Mouse (Mus musculus) midbrain, embryonic 12.5 days (tissue): Measurements from ENCODE around the gene Camta1. TPM values are rescaled to one million over a fixed set of nuclear protein-coding genes. Genes with fewer than 3 reads are reported as not detected.

Experiments used
- ATAC-seq: fragments of 200-750 bp; cut with Nextera tagmentation; 2 replicates; pipeline ENCODE4 v1.8.0; 2017; ENCODE audit warnings: low read depth, moderate TSS enrichment, moderate library complexity; ENCODE audit not compliant: low FRiP score
- H3K27ac ChIP-seq: fragments of 300-500 bp; sonication (generic); replicated peaks from 2 replicates; pipeline ENCODE4 v1.5.1; 2016; ENCODE audit warnings: mild to moderate bottlenecking
- H3K27me3 ChIP-seq: fragments of 300-500 bp; sonication (generic); 2 replicates; pipeline ENCODE4 v1.6.1; 2016; ENCODE audit warnings: mild to moderate bottlenecking
- H3K36me3 ChIP-seq: fragments of 300-500 bp; sonication (generic); 2 replicates; pipeline ENCODE4 v1.6.1; 2016
- H3K4me1 ChIP-seq: fragments of 300-500 bp; sonication (generic); 2 replicates; pipeline ENCODE4 v1.6.1; 2016
- H3K4me2 ChIP-seq: fragments of 300-500 bp; sonication (generic); replicated peaks from 2 replicates; pipeline ENCODE4 v1.6.1; 2016; ENCODE audit warnings: mild to moderate bottlenecking, moderate library complexity
- H3K4me3 ChIP-seq: fragments of 300-500 bp; sonication (generic); 2 replicates; pipeline ENCODE4 v1.5.1; 2016; ENCODE audit warnings: mild to moderate bottlenecking
- H3K9ac ChIP-seq: fragments of 300-500 bp; sonication (generic); replicated peaks from 2 replicates; pipeline ENCODE4 v1.6.1; 2016; ENCODE audit warnings: mild to moderate bottlenecking, moderate library complexity
- H3K9me3 ChIP-seq: fragments of 300-500 bp; sonication (generic); 2 replicates; pipeline ENCODE4 v1.6.1; 2016; ENCODE audit warnings: mild to moderate bottlenecking
- WGBS: fragments of 180-500 bp; shearing (Covaris S2); methylation state at CpG from one replicate; pipeline ENCODE4 v1.1.7; 2016; 5-methylcytosine and 5-hydroxymethylcytosine counted together
- polyA plus RNA-seq: library from polyadenylated mRNA; unstranded; fragments of >200 nt; fragmentation: Nextera tagmentation; extraction: Ambion mirVana; gene quantifications from 2 replicates; pipeline ENCODE4 v1.2.1, GENCODE M21; 2016

Camta1 gene
- 135 and 152 TPM in 2 replicates for polyA plus RNA-seq

- peak; percentile 97 for ATAC-seq
- WGBS = under 1% methylated on average over 77 of the region's 85 CpGs
- H3K9ac ChIP-seq = peak within 1 kb of the TSS; percentile 85
Measured at GRCm38 (mm10) chr4:151861806-151862739, at the start of gene Camta1. Gene Camta1, minus strand, starts transcription at chr4:151861876.

DNA sequence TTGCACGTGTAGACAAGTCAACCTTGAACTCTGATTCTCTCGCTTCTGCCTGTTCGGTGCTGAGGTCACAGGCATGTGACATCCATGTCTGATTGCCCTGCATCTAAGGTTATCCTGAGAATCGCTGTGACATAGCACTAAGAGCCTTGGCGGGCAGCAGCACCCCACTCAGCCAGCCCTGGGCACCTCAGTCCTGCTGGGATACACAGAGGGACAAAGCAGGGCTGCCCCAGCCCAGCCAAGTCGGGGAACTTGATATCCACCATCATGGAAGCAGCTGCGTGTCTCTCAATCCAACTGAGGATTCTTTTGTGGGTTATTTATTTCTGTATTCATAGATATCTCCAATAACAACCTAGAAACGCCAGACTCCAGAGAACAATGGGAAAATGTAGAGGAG is 47.1 kb upstream of the Camta1 start:
- H3K9me3 ChIP-seq = no peaks in the 10 kb centered on the region
- ATAC-seq = no peak
- H3K36me3 ChIP-seq = no peaks in the 10 kb centered on the region
- no peak overlapping the region for H3K27ac ChIP-seq
- no peak overlapping the region for H3K4me2 ChIP-seq
- peaks cover 11% of the 10 kb centered on the region for H3K27me3 ChIP-seq
- H3K9ac ChIP-seq = no peak overlapping the region
- peaks cover 13% of the 10 kb centered on the region for H3K4me1 ChIP-seq
- 77% methylated on average over 8 of the region's 8 CpGs for WGBS
- H3K4me3 ChIP-seq = no peak overlapping the region

More at GRCm38 (mm10) chr4:151861806-151862739, at the start of gene Camta1:
- no peaks in the 10 kb centered on the region for H3K36me3 ChIP-seq
- H3K4me2 ChIP-seq = peak within 1 kb of the TSS; percentile 91
- peaks cover 17% of the 10 kb centered on the region for H3K27me3 ChIP-seq
- H3K4me1 ChIP-seq = peaks cover 21% of the 10 kb centered on the region
- peak within 1 kb of the TSS; percentile 87 for H3K27ac ChIP-seq
- H3K9me3 ChIP-seq = no peaks in the 10 kb centered on the region
- H3K4me3 ChIP-seq = peak within 1 kb of the TSS; percentile 95

DNA sequence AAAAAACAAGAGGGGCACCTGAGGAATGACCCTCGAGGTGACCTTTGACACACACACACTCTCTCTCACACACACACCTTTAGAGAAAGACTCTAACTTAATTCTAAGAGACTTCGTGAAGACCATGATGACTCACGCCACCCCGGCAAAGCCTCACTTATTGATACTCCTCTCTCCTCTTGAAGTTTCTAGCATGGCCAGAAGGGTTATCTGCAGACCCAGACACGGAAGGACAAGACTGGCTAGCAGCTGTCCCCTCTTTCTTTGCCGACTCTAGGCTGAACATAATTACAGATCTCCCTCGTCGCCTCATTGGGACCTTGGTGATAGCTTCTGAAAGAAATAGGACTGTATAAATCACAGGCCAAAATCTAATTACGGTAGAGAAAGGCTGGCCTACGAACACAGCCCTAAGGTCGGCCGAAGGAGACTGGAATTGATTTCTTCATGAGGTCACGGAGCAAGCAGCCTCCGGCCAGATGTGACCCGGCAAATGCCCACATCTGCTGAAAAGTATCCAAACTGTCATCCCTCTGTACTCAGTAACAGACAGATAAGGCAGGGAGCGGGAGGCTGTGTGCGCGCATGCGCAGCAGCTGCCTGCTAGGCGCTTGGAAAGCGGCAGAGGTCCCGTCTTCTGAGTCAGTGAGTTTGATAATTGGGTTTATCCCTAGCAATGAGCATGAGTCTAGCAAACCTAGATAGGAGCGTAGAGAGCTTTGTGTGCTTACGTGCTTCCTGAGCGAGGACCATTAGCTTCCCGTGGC is 46.1 kb upstream of the Camta1 start:
- Histone ChIP-seq H3K9me3 (no peaks in the 10 kb centered on the region), H3K27me3 (peaks cover 15% of the 10 kb centered on the region), H3K36me3 (no peaks in the 10 kb centered on the region), H3K27ac (peak overlapping the region; percentile 42; the same call in 1 of the 2 replicates), H3K4me3 (no peak overlapping the region), H3K9ac (no peak overlapping the region), H3K4me1 (peaks cover 13% of the 10 kb centered on the region), H3K4me2 (0 out of 2 replicates have a peak overlapping the region, but pooled peaks have one; percentile 11)
- ATAC-seq = no peak
- WGBS = 79% methylated on average over 26 of the region's 26 CpGs

DNA sequence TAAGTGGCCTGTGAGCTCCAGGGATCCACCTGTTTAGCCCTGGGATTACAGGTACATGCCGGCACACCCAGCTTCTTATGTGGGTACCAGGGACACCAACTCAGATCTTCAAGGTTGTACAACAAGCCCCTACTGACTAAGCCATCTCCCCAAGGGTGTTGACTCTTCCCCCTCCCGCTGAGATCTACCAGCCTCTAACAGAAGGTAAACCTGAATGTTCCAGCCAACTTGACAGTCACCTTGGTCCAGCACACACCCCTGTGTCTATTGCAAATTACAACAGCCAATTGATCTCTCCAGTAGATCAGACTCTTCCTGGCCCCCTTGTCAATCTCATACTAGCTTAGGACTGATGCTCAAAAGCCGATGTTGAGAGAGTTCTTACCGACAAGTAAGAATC is 43.9 kb upstream of the Camta1 start:
- Histone ChIP-seq H3K27me3 (peaks cover 16% of the 10 kb centered on the region), H3K36me3 (no peaks in the 10 kb centered on the region), H3K4me1 (peaks cover 13% of the 10 kb centered on the region), H3K4me3 (no peak overlapping the region), H3K9ac (no peak overlapping the region), H3K9me3 (no peaks in the 10 kb centered on the region), H3K4me2 (no peak overlapping the region), H3K27ac (no peak overlapping the region)
- WGBS = 75% methylated on average over 4 of the region's 4 CpGs
- no peak for ATAC-seq

- no peak overlapping the region for H3K4me2 ChIP-seq
- no peaks in the 10 kb centered on the region for H3K9me3 ChIP-seq
- H3K27ac ChIP-seq = no peak overlapping the region
- peaks cover 13% of the 10 kb centered on the region for H3K4me1 ChIP-seq
- no peaks in the 10 kb centered on the region for H3K36me3 ChIP-seq
- 62% methylated on average over 11 of the region's 11 CpGs for WGBS
- no peak for ATAC-seq
- no peak overlapping the region for H3K4me3 ChIP-seq
- H3K27me3 ChIP-seq = peaks cover 16% of the 10 kb centered on the region
- H3K9ac ChIP-seq = no peak overlapping the region
Measured at GRCm38 (mm10) chr4:151904098-151904497, 42.4 kb upstream of the Camta1 start.

GRCm38 (mm10) chr4:151902689-151903241 is 41.1 kb upstream of the Camta1 start:
- H3K27me3 ChIP-seq = peaks cover 16% of the 10 kb centered on the region
- H3K9me3 ChIP-seq = no peaks in the 10 kb centered on the region
- H3K4me1 ChIP-seq = peaks cover 13% of the 10 kb centered on the region
- H3K9ac ChIP-seq = no peak overlapping the region
- no peak for ATAC-seq
- 65% methylated on average over 14 of the region's 14 CpGs for WGBS
- no peaks in the 10 kb centered on the region for H3K36me3 ChIP-seq
- no peak overlapping the region for H3K27ac ChIP-seq
- H3K4me2 ChIP-seq = no peak overlapping the region
- no peak overlapping the region for H3K4me3 ChIP-seq

- H3K27me3 ChIP-seq = peaks cover 13% of the 10 kb centered on the region
- no peaks in the 10 kb centered on the region for H3K9me3 ChIP-seq
- no peak overlapping the region for H3K27ac ChIP-seq
- no peak overlapping the region for H3K4me2 ChIP-seq
- H3K36me3 ChIP-seq = no peaks in the 10 kb centered on the region
- WGBS = 84% methylated on average over 17 of the region's 17 CpGs
- H3K4me3 ChIP-seq = no peak overlapping the region
- H3K9ac ChIP-seq = no peak overlapping the region
- no peak for ATAC-seq
- H3K4me1 ChIP-seq = peaks cover 13% of the 10 kb centered on the region
Measured at GRCm38 (mm10) chr4:151902046-151902688, 40.5 kb upstream of the Camta1 start.

DNA sequence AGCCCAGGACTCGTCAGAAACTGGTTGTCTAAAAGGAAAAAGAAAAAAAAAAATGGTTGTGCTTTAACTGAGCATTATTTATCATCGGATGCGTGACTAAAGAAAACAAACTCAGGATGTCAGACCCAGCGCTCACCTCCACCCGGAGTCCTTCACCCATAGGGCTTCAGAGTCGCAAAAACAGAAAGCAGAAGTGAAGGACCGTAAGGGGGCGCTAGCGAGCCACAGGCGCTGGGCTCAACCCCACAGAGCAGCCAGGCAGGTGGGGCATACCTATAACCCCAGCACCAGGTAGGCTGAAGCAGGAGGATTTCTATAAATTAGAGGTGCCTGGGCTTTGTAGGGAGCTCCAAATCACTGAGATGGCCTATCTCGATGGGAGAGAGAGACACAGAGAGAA is 39.7 kb upstream of the Camta1 start:
- H3K27ac ChIP-seq = no peak overlapping the region
- WGBS = 69% methylated on average over 11 of the region's 11 CpGs
- no peak overlapping the region for H3K4me2 ChIP-seq
- no peak overlapping the region for H3K9ac ChIP-seq
- H3K9me3 ChIP-seq = no peaks in the 10 kb centered on the region
- no peak for ATAC-seq
- peaks cover 11% of the 10 kb centered on the region for H3K27me3 ChIP-seq
- H3K36me3 ChIP-seq = no peaks in the 10 kb centered on the region
- peaks cover 7% of the 10 kb centered on the region for H3K4me1 ChIP-seq
- H3K4me3 ChIP-seq = no peak overlapping the region

GRCm38 (mm10) chr4:151900735-151901134 is 39.1 kb upstream of the Camta1 start:
- Histone ChIP-seq H3K4me1 (0 out of 2 replicates have a peak, but pooled peaks cover 1% of the 10 kb centered on the region), H3K9me3 (no peaks in the 10 kb centered on the region), H3K27ac (no peak overlapping the region), H3K4me2 (no peak overlapping the region), H3K36me3 (no peaks in the 10 kb centered on the region), H3K27me3 (peaks cover 11% of the 10 kb centered on the region), H3K9ac (no peak overlapping the region), H3K4me3 (no peak overlapping the region)
- 72% methylated on average over 6 of the region's 6 CpGs for WGBS
- ATAC-seq = no peak

- Histone ChIP-seq H3K4me3 (no peak overlapping the region), H3K36me3 (no peaks in the 10 kb centered on the region), H3K4me1 (no peaks in the 10 kb centered on the region), H3K4me2 (no peak overlapping the region), H3K9ac (no peak overlapping the region), H3K9me3 (no peaks in the 10 kb centered on the region), H3K27me3 (peaks cover 6% of the 10 kb centered on the region; the same call in 1 of the 2 replicates), H3K27ac (no peak overlapping the region)
- no peak for ATAC-seq
- 75% methylated on average over 11 of the region's 11 CpGs for WGBS
Measured at GRCm38 (mm10) chr4:151899707-151900384, 38.2 kb upstream of the Camta1 start.
